Mouse (Mus musculus): ENCODE results near the gene Gm3448.
A peak's percentile ranks its signal among the peaks of the same experiment; 100 is the strongest.
"Not testable (repeated sequence)": the region's sequence is repeated elsewhere in the genome, so short reads cannot be mapped to it uniquely, and the experiment has no call there.

The Gm3448 gene

GRCm38 (mm10) chr17:15031414-15031813 lies 9.9 kb downstream of the Gm3448 start:
- DNase-seq (ENCODE audit: low spot score) = not testable (repeated sequence)

- DNase-seq (ENCODE audit: low spot score) = not testable (repeated sequence)
These were observed 15.8 kb downstream of the Gm3448 start for GRCm38 (mm10) chr17:15025513-15025912.

- DNase-seq (ENCODE audit: low spot score) = not testable (repeated sequence)
These were observed 16.7 kb downstream of the Gm3448 start for GRCm38 (mm10) chr17:15024502-15025193.

- not testable (repeated sequence) for DNase-seq (ENCODE audit: low spot score)
These were observed 17.4 kb downstream of the Gm3448 start for GRCm38 (mm10) chr17:15023878-15024492.

GRCm38 (mm10) chr17:15021503-15022220 lies 19.7 kb downstream of the Gm3448 start:
- peak; percentile 6 for DNase-seq (ENCODE audit: low spot score)

GRCm38 (mm10) chr17:15009706-15010413 lies 31.5 kb downstream of the Gm3448 start, which contains the start of gene Gm3435:
Gene Gm3435, plus strand, starts transcription at chr17:15010176.
- not testable (repeated sequence) for DNase-seq (ENCODE audit: low spot score)

- not testable (repeated sequence) for DNase-seq (ENCODE audit: low spot score)
These were observed 32.2 kb downstream of the Gm3448 start for GRCm38 (mm10) chr17:15009088-15009487.

- not testable (repeated sequence) for DNase-seq (ENCODE audit: low spot score)
These were observed 41.3 kb downstream of the Gm3448 start for GRCm38 (mm10) chr17:15000047-15000446.

- not testable (repeated sequence) for DNase-seq (ENCODE audit: low spot score)
These were observed 47.2 kb downstream of the Gm3448 start for GRCm38 (mm10) chr17:14994140-14994539.

GRCm38 (mm10) chr17:14993139-14993832 lies 48.1 kb downstream of the Gm3448 start:
- DNase-seq (ENCODE audit: low spot score) = not testable (repeated sequence)

- DNase-seq (ENCODE audit: low spot score) = not testable (repeated sequence)
These were observed 48.7 kb downstream of the Gm3448 start for GRCm38 (mm10) chr17:14992522-14993138.

- DNase-seq (ENCODE audit: low spot score) = not testable (repeated sequence)
These were observed 51.1 kb downstream of the Gm3448 start for GRCm38 (mm10) chr17:14990116-14990702.

- not testable (repeated sequence) for DNase-seq (ENCODE audit: low spot score)
These were observed 62.8 kb downstream of the Gm3448 start, which contains the start of the genes 9030025P20Rik and Gm3417 for GRCm38 (mm10) chr17:14978362-14979038. Gene 9030025P20Rik, plus strand, starts transcription at chr17:14978468. Gene Gm3417, minus strand, starts transcription at chr17:14978790.

- DNase-seq (ENCODE audit: low spot score) = not testable (repeated sequence)
These were observed 63.5 kb downstream of the Gm3448 start for GRCm38 (mm10) chr17:14977718-14978361.

- not testable (repeated sequence) for DNase-seq (ENCODE audit: low spot score)
These were observed 72.9 kb downstream of the Gm3448 start for GRCm38 (mm10) chr17:14968373-14968913.

- not testable (repeated sequence) for DNase-seq (ENCODE audit: low spot score)
These were observed 79.7 kb downstream of the Gm3448 start for GRCm38 (mm10) chr17:14961557-14962154.

GRCm38 (mm10) chr17:14960951-14961556 lies 80.3 kb downstream of the Gm3448 start, which contains the start of gene Phf10:
Gene Phf10, minus strand, starts transcription at chr17:14961273.
- peak; percentile 70 for DNase-seq (ENCODE audit: low spot score)

- DNase-seq (ENCODE audit: low spot score) = peak; percentile 66
These were observed 80.8 kb downstream of the Gm3448 start for GRCm38 (mm10) chr17:14960520-14960919.

All from testis, postnatal 14 days (tissue).